Mouse (Mus musculus): ENCODE results near the gene Cyp2e1. TPM values are rescaled to one million over a fixed set of nuclear protein-coding genes. Genes with fewer than 3 reads are reported as not detected.

Cyp2e1 gene
- polyA plus RNA-seq, 1 experiment from 2014 or later, result not detected

DNA sequence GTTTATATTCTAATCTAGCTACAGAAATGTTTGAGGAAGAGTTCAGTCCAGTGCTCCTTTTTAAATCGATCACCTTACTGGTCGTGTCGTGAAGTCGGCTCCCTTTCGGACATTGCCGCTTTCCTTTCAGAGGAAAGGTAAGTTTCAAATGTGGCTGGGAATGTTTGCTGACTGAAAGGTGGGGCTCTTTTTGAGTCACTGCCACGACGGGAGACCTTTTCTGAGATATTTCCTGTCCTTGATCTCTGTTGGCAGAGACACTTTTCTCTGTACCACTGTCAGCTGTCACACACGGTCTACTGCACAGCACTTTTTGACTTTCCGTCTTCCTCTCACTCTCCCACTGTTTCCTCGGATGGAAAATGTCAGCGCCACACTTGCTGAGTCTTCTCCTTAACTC lies 49.3 kb downstream of the Cyp2e1 start:
- Histone ChIP-seq H3K36me3 (no peaks in the 10 kb centered on the region), H3K9me3 (replicated peaks) (no peaks in the 10 kb centered on the region), H3K27ac (no peak overlapping the region), H3K4me2 (no peak overlapping the region), H3K27me3 (no peaks in the 10 kb centered on the region), H3K4me1 (replicated peaks) (no peaks in the 10 kb centered on the region), H3K9ac (no peak overlapping the region), H3K4me3 (no peak overlapping the region)
- WGBS, result 79% methylated on average over 12 of the region's 12 CpGs
- ATAC-seq (replicated peaks; ENCODE audit: insufficient number of reproducible peaks, insufficient read depth, low FRiP score, low read depth), result no peak

DNA sequence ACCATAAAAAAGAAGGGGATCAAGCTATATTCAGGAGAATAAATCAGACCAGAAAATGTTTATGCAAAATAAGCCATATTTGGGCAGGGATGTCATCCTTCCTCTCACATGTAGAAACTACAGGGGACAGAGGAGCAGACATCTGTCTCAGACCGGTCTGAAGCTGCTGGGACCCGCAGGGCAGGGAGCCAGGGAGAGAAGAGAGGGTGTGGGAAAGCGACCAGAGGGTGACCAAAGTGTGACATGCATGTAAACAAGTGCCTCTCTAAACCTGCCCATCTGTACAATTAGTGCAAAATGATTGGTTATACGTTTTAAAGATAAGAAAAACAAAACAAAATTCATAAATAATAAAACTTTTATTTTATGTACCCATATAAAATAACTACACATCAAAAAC lies 56.6 kb downstream of the Cyp2e1 start:
- WGBS, result 66% methylated on average over 4 of the region's 4 CpGs
- no peaks in the 10 kb centered on the region for H3K36me3 ChIP-seq

DNA sequence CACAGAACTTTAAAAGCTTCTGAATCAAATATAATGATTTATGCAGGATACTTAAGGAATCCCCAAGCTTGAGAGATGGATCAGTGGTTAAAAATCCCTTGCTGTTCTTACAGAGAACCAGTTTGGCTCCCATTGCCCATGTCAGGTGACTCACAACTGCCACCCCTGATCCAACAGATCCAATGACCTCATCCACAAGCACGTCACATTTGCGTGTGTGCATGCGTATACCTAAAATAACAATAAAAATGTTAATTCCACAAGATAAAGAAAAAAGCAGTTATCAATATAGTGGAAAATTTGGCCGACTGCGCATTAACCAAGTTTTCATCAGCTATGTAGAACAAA lies 57.7 kb downstream of the Cyp2e1 start:
- no peaks in the 10 kb centered on the region for H3K27me3 ChIP-seq
- H3K4me1 ChIP-seq (replicated peaks), result peaks cover 9% of the 10 kb centered on the region; the same call in 1 of the 2 replicates
- peak overlapping the region; percentile 54 for H3K4me3 ChIP-seq
- peak overlapping the region; percentile 85 for H3K4me2 ChIP-seq
- WGBS, result 45% methylated on average over 5 of the region's 5 CpGs
- no peaks in the 10 kb centered on the region for H3K36me3 ChIP-seq
- H3K27ac ChIP-seq, result no peak overlapping the region
- no peak for ATAC-seq (replicated peaks; ENCODE audit: insufficient number of reproducible peaks, insufficient read depth, low FRiP score, low read depth)
- H3K9me3 ChIP-seq (replicated peaks), result no peaks in the 10 kb centered on the region
- H3K9ac ChIP-seq, result no peak overlapping the region

More for the DNA sequence above, 56.6 kb downstream of the Cyp2e1 start:
- no peaks in the 10 kb centered on the region for H3K9me3 ChIP-seq (replicated peaks)
- H3K9ac ChIP-seq, result no peak overlapping the region
- peaks cover 9% of the 10 kb centered on the region; the same call in 1 of the 2 replicates for H3K4me1 ChIP-seq (replicated peaks)
- no peaks in the 10 kb centered on the region for H3K27me3 ChIP-seq
- H3K4me2 ChIP-seq, result no peak overlapping the region
- no peak overlapping the region for H3K27ac ChIP-seq
- H3K4me3 ChIP-seq, result no peak overlapping the region
- no peak for ATAC-seq (replicated peaks; ENCODE audit: insufficient number of reproducible peaks, insufficient read depth, low FRiP score, low read depth)

DNA sequence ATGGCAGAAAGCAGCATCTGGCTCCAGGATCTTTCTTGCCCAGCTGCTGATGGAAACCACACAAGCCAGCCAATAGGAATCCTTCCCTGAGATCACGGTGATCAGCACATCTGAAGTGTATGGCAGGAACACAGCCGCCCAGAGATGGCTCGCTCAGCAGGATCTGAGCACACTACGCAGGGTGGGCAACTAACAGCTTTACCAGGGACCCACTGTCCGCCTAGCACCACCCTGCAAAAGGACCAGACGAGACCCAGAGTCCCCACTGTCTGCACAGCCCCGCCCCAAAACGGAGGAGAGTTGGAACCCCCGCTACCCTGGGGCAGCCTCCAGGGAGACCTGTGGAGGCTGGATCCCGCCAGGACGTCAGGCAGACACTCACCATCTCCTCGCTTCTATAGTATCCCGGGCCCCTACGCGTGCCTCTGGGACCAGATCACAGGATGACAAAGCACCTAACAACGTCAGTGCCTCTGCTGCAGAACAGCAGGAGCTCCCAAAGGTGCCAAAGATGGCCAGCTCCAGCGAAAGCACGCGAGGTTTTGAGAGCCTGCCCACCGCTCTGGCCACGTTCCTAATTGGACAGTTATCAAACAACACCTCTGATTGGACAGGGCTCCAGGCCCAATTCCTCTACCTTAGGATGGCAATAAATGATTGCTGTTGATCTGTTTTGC lies 58.3 kb downstream of the Cyp2e1 start, which contains the start of gene Zfp941:
Zfp941 (minus strand) TSS at position 526 of the 677 bp plus-strand sequence.
- Histone ChIP-seq H3K4me1 (replicated peaks) (peaks cover 9% of the 10 kb centered on the region; the same call in 1 of the 2 replicates), H3K9me3 (replicated peaks) (no peaks in the 10 kb centered on the region), H3K4me2 (peak within 1 kb of the TSS; percentile 85), H3K9ac (peak within 1 kb of the TSS; percentile 60), H3K36me3 (no peaks in the 10 kb centered on the region), H3K27me3 (no peaks in the 10 kb centered on the region), H3K27ac (no peak within 1 kb of the TSS), H3K4me3 (peak within 1 kb of the TSS; percentile 54)
- no peak; the same call in 1 of the 2 replicates for ATAC-seq (replicated peaks; ENCODE audit: insufficient number of reproducible peaks, insufficient read depth, low FRiP score, low read depth)
- WGBS, result 2% methylated on average over 21 of the region's 21 CpGs

DNA sequence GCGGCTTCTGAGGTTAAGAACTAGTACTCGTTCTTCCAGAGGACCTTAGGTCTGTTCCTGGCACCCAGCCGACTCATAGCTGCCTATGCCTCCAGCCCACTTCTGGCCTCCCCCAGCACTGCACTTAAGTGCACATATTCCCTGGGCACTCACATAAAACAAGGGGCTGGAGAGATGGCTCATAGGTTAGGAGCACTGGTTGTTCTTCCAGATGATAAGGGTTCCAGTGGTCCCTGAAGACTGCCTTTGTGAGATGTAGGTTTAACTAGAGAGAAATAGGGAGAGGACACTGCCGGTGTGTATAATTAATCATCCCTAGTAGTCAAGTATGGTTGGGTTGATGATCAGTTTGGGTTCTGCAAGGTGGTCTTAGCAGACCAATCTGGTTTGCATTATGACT lies 59.2 kb downstream of the Cyp2e1 start:
- Histone ChIP-seq H3K9ac (no peak overlapping the region), H3K27me3 (no peaks in the 10 kb centered on the region), H3K4me2 (no peak overlapping the region), H3K27ac (no peak overlapping the region), H3K4me3 (no peak overlapping the region), H3K9me3 (replicated peaks) (no peaks in the 10 kb centered on the region), H3K36me3 (no peaks in the 10 kb centered on the region), H3K4me1 (replicated peaks) (peaks cover 9% of the 10 kb centered on the region; the same call in 1 of the 2 replicates)
- WGBS, result 89% methylated on average over 4 of the region's 4 CpGs
- no peak for ATAC-seq (replicated peaks; ENCODE audit: insufficient number of reproducible peaks, insufficient read depth, low FRiP score, low read depth)

Other genes starting within 250 kb of the Cyp2e1 start
- gene Olfr538, start 195.9 kb upstream of the Cyp2e1 start, polyA plus RNA-seq (2015; fragmentation: Nextera tagmentation; extraction: Ambion mirVana), result not detected in 2 replicates
- gene Olfr46, start 162.5 kb upstream of the Cyp2e1 start, polyA plus RNA-seq (2015; fragmentation: Nextera tagmentation; extraction: Ambion mirVana), result not detected in 2 replicates
- not detected in 2 replicates for gene Olfr61, start 134.8 kb upstream of the Cyp2e1 start, polyA plus RNA-seq (2015; fragmentation: Nextera tagmentation; extraction: Ambion mirVana)
- not detected in 2 replicates for gene Olfr53, start 117.3 kb upstream of the Cyp2e1 start, polyA plus RNA-seq (2015; fragmentation: Nextera tagmentation; extraction: Ambion mirVana)
- gene Olfr539, start 103.8 kb upstream of the Cyp2e1 start, polyA plus RNA-seq (2015; fragmentation: Nextera tagmentation; extraction: Ambion mirVana), result not detected in 2 replicates
- gene Olfr45, start 81.8 kb upstream of the Cyp2e1 start, polyA plus RNA-seq (2015; fragmentation: Nextera tagmentation; extraction: Ambion mirVana), result not detected in 2 replicates
- not detected in 2 replicates for gene Olfr541, start 66.5 kb upstream of the Cyp2e1 start, polyA plus RNA-seq (2015; fragmentation: Nextera tagmentation; extraction: Ambion mirVana)
- 0.13 and 0.21 TPM in 2 replicates for gene Syce1, start 24.1 kb downstream of the Cyp2e1 start, polyA plus RNA-seq (2015; fragmentation: Nextera tagmentation; extraction: Ambion mirVana)
- gene Zfp941, start 58.4 kb downstream of the Cyp2e1 start, polyA plus RNA-seq (2015; fragmentation: Nextera tagmentation; extraction: Ambion mirVana), result 0.78 and 0.95 TPM in 2 replicates
- gene Urah, start 71.3 kb downstream of the Cyp2e1 start, polyA plus RNA-seq (2015; fragmentation: Nextera tagmentation; extraction: Ambion mirVana), result 0.68 and 1.4 TPM in 2 replicates
- gene Scgb1c1, start 81.8 kb downstream of the Cyp2e1 start, polyA plus RNA-seq (2015; fragmentation: Nextera tagmentation; extraction: Ambion mirVana), result 0.36 TPM in 1 of 2 replicates, not detected in the other
- gene Odf3, start 84.1 kb downstream of the Cyp2e1 start, polyA plus RNA-seq (2015; fragmentation: Nextera tagmentation; extraction: Ambion mirVana), result not detected in 2 replicates
- gene Gm45785, start 92.6 kb downstream of the Cyp2e1 start, polyA plus RNA-seq (2015; fragmentation: Nextera tagmentation; extraction: Ambion mirVana), result not detected in 2 replicates
- gene Ric8a, start 93.2 kb downstream of the Cyp2e1 start, polyA plus RNA-seq (2015; fragmentation: Nextera tagmentation; extraction: Ambion mirVana), result 36.0 and 47.3 TPM in 2 replicates
- 30.2 and 31.9 TPM in 2 replicates for gene Bet1l, start 93.8 kb downstream of the Cyp2e1 start, polyA plus RNA-seq (2015; fragmentation: Nextera tagmentation; extraction: Ambion mirVana)
- 154 and 179 TPM in 2 replicates for gene Psmd13, start 118.2 kb downstream of the Cyp2e1 start, polyA plus RNA-seq (2015; fragmentation: Nextera tagmentation; extraction: Ambion mirVana)
- gene Sirt3, start 118.6 kb downstream of the Cyp2e1 start, polyA plus RNA-seq (2015; fragmentation: Nextera tagmentation; extraction: Ambion mirVana), result 54.1 and 55.8 TPM in 2 replicates
- gene Cox8b, start 136.7 kb downstream of the Cyp2e1 start, polyA plus RNA-seq (2015; fragmentation: Nextera tagmentation; extraction: Ambion mirVana), result 309 and 515 TPM in 2 replicates
- gene Nlrp6, start 157.2 kb downstream of the Cyp2e1 start, polyA plus RNA-seq (2015; fragmentation: Nextera tagmentation; extraction: Ambion mirVana), result 0.24 and 2.8 TPM in 2 replicates
- 9.3 and 15.5 TPM in 2 replicates for gene Pgghg, start 177.7 kb downstream of the Cyp2e1 start, polyA plus RNA-seq (2015; fragmentation: Nextera tagmentation; extraction: Ambion mirVana)
- gene Ifitm5, start 186.6 kb downstream of the Cyp2e1 start, polyA plus RNA-seq (2015; fragmentation: Nextera tagmentation; extraction: Ambion mirVana), result 1.6 and 2.5 TPM in 2 replicates
- gene Gm45717, start 192.2 kb downstream of the Cyp2e1 start, polyA plus RNA-seq (2015; fragmentation: Nextera tagmentation; extraction: Ambion mirVana), result not detected in 2 replicates
- 459 and 624 TPM in 2 replicates for gene Ifitm2, start 192.2 kb downstream of the Cyp2e1 start, polyA plus RNA-seq (2015; fragmentation: Nextera tagmentation; extraction: Ambion mirVana)
- 11.7 and 49.8 TPM in 2 replicates for gene Ifitm1, start 203.5 kb downstream of the Cyp2e1 start, polyA plus RNA-seq (2015; fragmentation: Nextera tagmentation; extraction: Ambion mirVana)
- gene Ifitm3, start 247.0 kb downstream of the Cyp2e1 start, polyA plus RNA-seq (2015; fragmentation: Nextera tagmentation; extraction: Ambion mirVana), result 103 and 212 TPM in 2 replicates